Mouse (Mus musculus) CD4-positive, CD25-positive, alpha-beta regulatory T cell (primary cell): Measurements from ENCODE around the gene Cst3. TPM values are rescaled to one million over a fixed set of nuclear protein-coding genes. Genes with fewer than 3 reads are reported as not detected.

Source experiments
- polyA plus RNA-seq: library from polyadenylated mRNA; unstranded; fragments of 100-300 nt; shearing (Covaris generic); gene quantifications from one replicate; pipeline ENCODE4 v1.2.1, GENCODE M21; 2017

Cst3 gene
- 140 TPM for polyA plus RNA-seq

GRCm38 (mm10) chr2:148875335-148875811 is at the start of gene Cst3:
Gene Cst3, minus strand, starts transcription at chr2:148875692.

GRCm38 (mm10) chr2:148864966-148865365 is 10.5 kb downstream of the Cst3 start, which contains the start of gene 9230104L09Rik:
Gene 9230104L09Rik, minus strand, starts transcription at chr2:148865038.

GRCm38 (mm10) chr2:148834912-148835311 is 40.6 kb downstream of the Cst3 start, which contains the start of gene Cst9:
Gene Cst9, plus strand, starts transcription at chr2:148835147.

Other genes with a start within 250 kb of the Cst3 start
- gene Nxt1, start 203.1 kb downstream of the Cst3 start, polyA plus RNA-seq, result 58.2 TPM
- 11.7 TPM for gene Gzf1, start 194.7 kb downstream of the Cst3 start, polyA plus RNA-seq
- 1.6 TPM for gene Napb, start 143.2 kb downstream of the Cst3 start, polyA plus RNA-seq
- gene Cstl1, start 125.3 kb downstream of the Cst3 start, polyA plus RNA-seq, result not detected
- gene Cst11, start 104.2 kb downstream of the Cst3 start, polyA plus RNA-seq, result not detected
- not detected for gene 8030411F24Rik, start 93.7 kb downstream of the Cst3 start, polyA plus RNA-seq
- not detected for gene Cst12, start 86.3 kb downstream of the Cst3 start, polyA plus RNA-seq
- gene Cst8, start 76.9 kb downstream of the Cst3 start, polyA plus RNA-seq, result not detected
- not detected for gene Cst13, start 55.6 kb downstream of the Cst3 start, polyA plus RNA-seq
- gene Cst9, start 40.5 kb downstream of the Cst3 start, polyA plus RNA-seq, result not detected
- gene 9230104L09Rik, start 10.7 kb downstream of the Cst3 start, polyA plus RNA-seq, result not detected
- gene Gm1330, start 127.6 kb upstream of the Cst3 start, polyA plus RNA-seq, result not detected
- gene Gm10750, start 141.5 kb upstream of the Cst3 start, polyA plus RNA-seq, result not detected